Mouse (Mus musculus) skeletal muscle tissue, adult 2 months (tissue): ENCODE measurements at regions not wholly inside any gene's neighbourhood (a gene's known extent, or its start where the extent isn't known, plus 50 kb on each side); places are given as distances from the start of the nearest gene placed in this dataset.
A peak's percentile ranks its signal among the peaks of the same experiment; 100 is the strongest.

Source experiments
- DNase-seq: peaks from one replicate; pipeline ENCODE4 v3.0.0-alpha.2; 2012; ENCODE audit warnings: low read depth, low spot score

- DNase-seq = no peak
These were observed 266.0 kb upstream of the Map3k7 start for GRCm38 (mm10) chr4:31697769-31698505.

- DNase-seq = no peak
These were observed 265.5 kb upstream of the Map3k7 start for GRCm38 (mm10) chr4:31698506-31698782.

GRCm38 (mm10) chr4:31699296-31699695, 264.6 kb upstream of the Map3k7 start:
- no peak for DNase-seq

GRCm38 (mm10) chr4:31714054-31714651, 249.7 kb upstream of the Map3k7 start:
- DNase-seq = no peak

GRCm38 (mm10) chr4:31723501-31723900, 240.4 kb upstream of the Map3k7 start:
- no peak for DNase-seq

GRCm38 (mm10) chr4:31724400-31724799, 239.5 kb upstream of the Map3k7 start:
- DNase-seq = no peak

GRCm38 (mm10) chr4:31727498-31728148, 236.3 kb upstream of the Map3k7 start:
- DNase-seq = no peak

- no peak for DNase-seq
These were observed 235.8 kb upstream of the Map3k7 start for GRCm38 (mm10) chr4:31728149-31728516.

- no peak for DNase-seq
These were observed 220.1 kb upstream of the Map3k7 start for GRCm38 (mm10) chr4:31743776-31744175.

GRCm38 (mm10) chr4:31744431-31744830, 219.5 kb upstream of the Map3k7 start:
- DNase-seq = no peak

GRCm38 (mm10) chr4:31753677-31754312, 210.1 kb upstream of the Map3k7 start:
- no peak for DNase-seq

GRCm38 (mm10) chr4:31757126-31757525, 206.8 kb upstream of the Map3k7 start:
- DNase-seq = no peak

GRCm38 (mm10) chr4:31760116-31760515, 203.8 kb upstream of the Map3k7 start:
- DNase-seq = no peak

GRCm38 (mm10) chr4:31762199-31762598, 201.7 kb upstream of the Map3k7 start:
- no peak for DNase-seq

GRCm38 (mm10) chr4:31768026-31768626, 195.8 kb upstream of the Map3k7 start:
- peak; percentile 3 for DNase-seq

- no peak for DNase-seq
These were observed 194.6 kb upstream of the Map3k7 start for GRCm38 (mm10) chr4:31769325-31769724.

GRCm38 (mm10) chr4:31786284-31786683, 177.6 kb upstream of the Map3k7 start:
- no peak for DNase-seq

GRCm38 (mm10) chr4:31817574-31818240, 146.2 kb upstream of the Map3k7 start:
- no peak for DNase-seq

GRCm38 (mm10) chr4:31819521-31820259, 144.2 kb upstream of the Map3k7 start:
- DNase-seq = no peak

- no peak for DNase-seq
These were observed 140.1 kb upstream of the Map3k7 start for GRCm38 (mm10) chr4:31823574-31824348.
